Mouse (Mus musculus) embryonic fibroblast, embryonic 13.5 days (primary cell): ENCODE measurements around the gene Aptx.

ENCODE experiments used
- CTCF ChIP-seq: IDR thresholded peaks from 2 replicates; pipeline ENCODE4 v1.5.1; 2011; ENCODE audit warnings: mild to moderate bottlenecking, control low read depth, low read length, moderate library complexity, borderline replicate concordance; ENCODE audit not compliant: insufficient read depth
- POLR2A ChIP-seq: IDR thresholded peaks from 2 replicates; pipeline ENCODE4 v1.6.1; 2011; ENCODE audit warnings: low read depth, mild to moderate bottlenecking, control low read depth, low read length, moderate library complexity

GRCm38 (mm10) chr4:40682359-40682758 lies 20.6 kb downstream of the Aptx start:
- TF ChIP-seq CTCF (no peak), POLR2A (no peak)
